Mouse (Mus musculus): ENCODE results near the gene Alpk1.
A peak's percentile ranks its signal among the peaks of the same experiment; 100 is the strongest.

Alpk1 gene

DNA sequence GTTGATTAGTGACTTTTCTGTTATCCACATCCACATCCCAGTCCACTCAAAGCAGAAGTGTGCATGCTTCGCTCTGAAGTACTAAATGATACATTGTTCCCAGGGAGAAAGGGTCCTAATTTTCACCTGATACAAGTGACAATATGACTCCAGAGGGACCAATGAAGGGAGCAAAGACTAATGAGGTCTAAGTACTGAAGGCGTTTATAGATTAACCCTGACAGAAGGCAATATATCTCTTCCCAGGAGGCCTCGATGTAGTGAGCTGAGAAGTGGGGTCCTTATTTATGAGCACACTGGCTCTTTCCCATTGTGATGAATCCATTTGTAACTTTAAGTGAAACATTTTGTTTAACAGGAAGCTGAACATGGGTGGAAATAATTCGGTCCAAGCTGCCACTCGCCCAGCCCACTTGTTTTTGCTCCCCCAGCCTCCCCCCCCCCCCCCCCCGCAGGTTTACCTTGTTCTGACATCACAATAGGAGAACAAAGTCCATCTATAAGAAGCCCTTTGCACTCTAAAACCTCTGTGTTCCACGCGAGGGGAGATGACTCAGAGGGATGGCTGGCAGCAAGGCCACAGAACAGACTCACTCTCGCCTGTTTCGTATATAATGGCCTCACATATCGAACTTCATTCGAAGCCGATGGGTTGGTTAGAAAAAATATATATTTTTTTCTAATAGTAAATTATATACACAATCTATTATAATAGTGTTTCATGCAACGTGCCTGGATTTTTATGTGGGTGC, 36.5 kb downstream of the Alpk1 start:
- DNase-seq (ENCODE audit: low spot score in 2 of 2) = no peak

DNA sequence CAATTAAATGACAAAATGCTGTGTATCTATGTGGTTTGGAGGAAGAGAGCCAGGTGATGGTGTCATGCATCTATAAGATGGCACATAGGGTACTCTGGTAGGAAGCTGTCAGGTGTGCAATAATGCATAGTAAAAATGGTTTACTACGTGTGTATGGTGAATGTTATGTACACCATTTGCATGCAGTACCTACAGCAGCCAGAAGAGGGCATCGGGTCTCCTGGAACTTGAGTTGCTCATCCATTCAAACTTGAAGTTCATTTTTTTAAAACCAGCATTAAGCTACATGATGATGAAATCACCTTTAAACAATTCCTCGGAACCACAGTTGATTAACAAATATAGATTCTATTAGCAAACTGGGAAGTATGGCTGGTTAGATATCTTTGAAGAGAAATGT, 38.9 kb downstream of the Alpk1 start:
- no peak for DNase-seq (ENCODE audit: low spot score in 2 of 2)

DNA sequence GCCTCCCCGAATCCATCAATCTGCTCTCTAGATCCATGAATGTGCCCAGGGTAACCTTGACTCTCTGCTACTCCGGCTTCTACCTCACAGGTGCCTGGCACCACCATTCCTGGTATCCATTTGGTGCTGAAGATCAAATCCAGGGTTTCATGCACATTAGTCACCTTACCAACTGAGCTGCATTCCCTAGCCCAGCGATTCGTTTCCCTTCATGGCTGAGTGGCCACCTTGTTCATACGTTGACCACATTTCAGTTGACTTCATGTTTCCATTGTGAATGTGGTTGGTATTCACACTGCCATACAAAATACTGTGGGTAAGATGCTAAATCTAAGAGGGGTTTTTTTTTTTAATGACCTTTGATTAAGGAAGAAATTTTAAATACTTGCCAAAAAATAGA, 42.5 kb downstream of the Alpk1 start:
- no peak for DNase-seq (ENCODE audit: low spot score in 2 of 2)

- no peak for DNase-seq (ENCODE audit: low spot score in 2 of 2)
Observed at GRCm38 (mm10) chr3:127735395-127735794, 44.9 kb downstream of the Alpk1 start.

DNA sequence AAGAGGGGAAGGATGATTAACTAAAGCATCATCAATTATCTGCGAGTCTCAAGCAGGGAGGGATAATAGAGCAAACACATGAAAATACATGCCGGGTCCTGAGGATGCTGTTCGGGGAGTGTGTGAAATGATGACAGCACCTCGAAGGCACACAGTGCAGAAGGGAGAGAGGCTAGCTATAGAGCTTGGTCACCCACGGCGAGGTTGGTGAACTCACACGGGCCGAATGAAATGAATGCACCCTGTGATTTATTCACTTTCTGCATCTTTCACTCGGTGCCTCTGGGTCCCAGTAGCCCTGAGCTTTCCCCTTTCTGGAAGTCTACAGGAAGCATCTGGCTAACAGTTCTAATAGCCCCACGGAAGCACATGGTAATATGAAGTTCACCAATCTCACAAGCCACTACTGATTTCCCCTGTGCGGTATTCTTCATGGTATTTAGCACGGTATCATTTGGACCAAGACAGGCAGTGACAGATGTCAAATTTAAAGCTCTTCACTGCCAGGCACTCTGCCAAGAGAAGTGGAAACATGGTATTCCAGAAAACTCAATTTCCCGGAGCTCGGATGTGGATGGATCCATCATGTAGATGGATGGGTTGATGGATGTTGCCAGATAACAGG, 50.7 kb downstream of the Alpk1 start:
- DNase-seq (ENCODE audit: low spot score in 2 of 2) = no peak

DNA sequence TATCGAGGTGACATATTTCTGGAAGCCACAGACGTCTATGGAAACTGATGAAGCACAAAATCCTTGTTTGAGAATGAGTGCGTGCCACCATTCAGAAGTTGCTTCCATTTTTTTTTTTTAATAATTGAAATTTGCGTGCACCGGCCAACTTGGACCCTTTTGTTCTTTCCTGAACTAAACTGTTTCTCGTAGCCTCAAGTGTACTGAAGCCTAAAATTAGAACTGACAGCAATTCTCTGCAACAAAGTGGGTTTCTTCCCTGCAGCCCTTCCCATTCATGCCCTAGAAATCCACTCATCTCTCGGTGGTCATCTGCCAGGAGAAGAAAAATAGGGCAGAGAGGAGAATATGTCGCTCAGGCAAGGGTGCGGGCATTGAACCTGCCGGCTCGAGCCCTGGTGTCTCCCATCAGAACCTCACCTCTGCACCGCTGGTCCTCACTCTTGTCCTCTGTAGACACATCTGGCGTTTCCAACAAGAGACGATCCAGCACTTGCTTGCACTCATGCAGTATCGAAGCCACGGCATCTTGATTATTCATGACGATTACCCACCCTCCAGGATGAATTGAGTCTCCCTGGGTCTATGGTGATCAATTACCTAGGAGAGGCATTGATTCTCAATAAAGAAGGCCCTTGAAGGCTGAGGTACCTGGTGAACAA, 51.3 kb downstream of the Alpk1 start:
- DNase-seq (ENCODE audit: low spot score in 2 of 2) = no peak

DNA sequence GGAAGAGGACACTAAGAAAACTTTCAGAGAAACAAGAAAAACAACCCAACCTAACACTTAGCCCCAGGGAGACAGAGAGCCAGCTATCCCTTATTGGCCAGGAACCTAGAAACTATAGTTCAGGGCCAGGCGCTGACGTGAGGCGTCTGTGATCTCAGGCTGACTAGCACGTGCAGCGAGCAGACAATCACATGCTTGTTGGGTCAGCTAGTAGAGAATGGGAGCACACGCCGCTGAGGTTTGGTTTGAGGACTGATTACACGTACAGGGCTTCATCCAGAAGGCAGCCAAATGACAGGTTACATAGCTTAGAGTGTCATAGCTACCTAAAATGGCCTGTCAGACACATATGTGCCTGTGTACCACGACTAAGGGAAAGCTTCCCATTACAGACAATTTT, 52.3 kb downstream of the Alpk1 start:
- DNase-seq (ENCODE audit: low spot score in 2 of 2) = no peak

- no peak for DNase-seq (ENCODE audit: low spot score in 2 of 2)
Observed at GRCm38 (mm10) chr3:127720948-127721347, 59.4 kb downstream of the Alpk1 start.

DNA sequence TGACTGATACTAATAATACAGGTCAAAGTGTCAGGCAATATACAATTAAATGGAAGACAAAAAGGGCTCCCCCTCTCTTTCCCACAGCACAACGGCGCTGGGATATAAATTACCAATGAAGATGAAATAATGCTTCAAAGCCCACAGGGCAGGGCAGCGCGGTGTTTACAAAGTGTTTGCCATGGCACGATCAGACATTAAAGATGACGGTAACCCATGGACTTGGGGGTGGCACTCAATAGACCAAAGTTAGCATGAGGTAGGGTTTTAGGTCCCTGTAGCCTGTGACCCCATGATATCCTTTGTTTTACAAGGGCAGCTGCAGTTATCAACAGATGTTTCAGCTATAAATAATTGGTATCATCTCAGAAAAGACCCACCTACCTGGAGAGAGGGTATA, 60.3 kb downstream of the Alpk1 start:
- DNase-seq (ENCODE audit: low spot score in 2 of 2) = no peak

DNA sequence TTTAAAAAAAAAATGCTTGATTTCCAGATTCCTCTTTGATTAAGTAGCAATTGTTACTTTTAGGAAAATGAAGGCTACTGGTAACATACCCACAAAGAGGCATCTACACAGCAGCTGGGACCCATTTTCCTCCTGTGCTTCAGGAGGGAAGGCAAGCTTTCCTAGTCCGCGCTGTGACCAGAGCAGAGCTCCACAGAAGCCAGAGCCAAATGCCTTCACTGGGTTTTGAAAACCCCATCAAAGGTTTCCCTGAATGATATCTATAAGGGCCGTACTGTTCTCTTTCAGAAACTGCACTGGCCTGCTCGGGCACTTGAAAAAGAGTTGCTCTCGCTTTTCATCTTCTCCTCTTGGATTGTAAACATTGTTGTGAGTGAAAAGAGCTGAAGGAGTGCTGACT, 60.7 kb downstream of the Alpk1 start:
- DNase-seq (ENCODE audit: low spot score in 2 of 2) = no peak

- DNase-seq (ENCODE audit: low spot score in 2 of 2) = no peak
Observed at GRCm38 (mm10) chr3:127716759-127717158, 63.6 kb downstream of the Alpk1 start.

DNA sequence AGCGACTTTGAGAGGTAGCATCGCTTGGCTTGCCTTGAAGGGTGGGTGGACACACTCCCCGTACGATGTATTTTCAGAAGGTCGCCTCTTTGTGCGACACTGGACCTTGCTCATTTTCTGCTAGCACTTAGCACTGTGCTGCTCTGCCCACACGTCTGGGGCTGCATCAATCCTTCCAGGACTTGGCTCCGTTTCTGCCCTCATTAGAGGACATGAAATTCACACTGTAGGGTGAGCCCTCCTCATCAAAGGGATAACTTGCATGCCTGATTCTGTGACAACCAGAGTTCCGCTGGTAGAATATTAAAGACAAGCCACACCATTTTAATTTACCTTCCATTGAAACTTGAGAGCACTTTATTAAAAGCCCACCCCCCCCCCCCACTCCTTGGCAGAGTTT, 67.2 kb downstream of the Alpk1 start:
- no peak for DNase-seq (ENCODE audit: low spot score in 2 of 2)

DNA sequence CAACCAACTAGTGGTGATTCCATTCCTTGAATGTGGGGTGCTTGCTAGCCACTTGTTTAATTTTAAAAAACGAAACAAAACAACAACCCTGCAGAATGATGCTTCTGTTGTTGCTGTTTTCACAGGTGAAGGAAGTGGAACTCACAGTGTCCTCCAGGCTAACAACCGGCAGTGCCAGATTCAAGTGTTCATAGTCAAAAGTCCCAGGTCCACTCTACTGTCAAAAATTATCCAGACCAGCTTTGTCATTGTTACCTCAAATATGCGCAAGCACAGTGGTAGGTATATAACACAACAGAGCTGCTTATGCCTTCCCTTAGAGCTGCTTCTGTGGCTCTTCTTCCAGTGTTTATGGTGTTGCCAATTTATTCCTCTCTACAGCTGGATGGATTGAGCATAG, 68.8 kb downstream of the Alpk1 start:
- DNase-seq (ENCODE audit: low spot score in 2 of 2) = no peak

- DNase-seq (ENCODE audit: low spot score in 2 of 2) = no peak
Observed at GRCm38 (mm10) chr3:127707089-127707485, 73.2 kb downstream of the Alpk1 start.

- no peak for DNase-seq (ENCODE audit: low spot score in 2 of 2)
Observed at GRCm38 (mm10) chr3:127706445-127707088, 73.8 kb downstream of the Alpk1 start.

- DNase-seq (ENCODE audit: low spot score in 2 of 2) = peak; percentile 7 to 21
Observed at GRCm38 (mm10) chr3:127705515-127706444, 74.5 kb downstream of the Alpk1 start.

- DNase-seq (ENCODE audit: low spot score in 2 of 2) = no peak
Observed at GRCm38 (mm10) chr3:127705139-127705514, 75.2 kb downstream of the Alpk1 start.

DNA sequence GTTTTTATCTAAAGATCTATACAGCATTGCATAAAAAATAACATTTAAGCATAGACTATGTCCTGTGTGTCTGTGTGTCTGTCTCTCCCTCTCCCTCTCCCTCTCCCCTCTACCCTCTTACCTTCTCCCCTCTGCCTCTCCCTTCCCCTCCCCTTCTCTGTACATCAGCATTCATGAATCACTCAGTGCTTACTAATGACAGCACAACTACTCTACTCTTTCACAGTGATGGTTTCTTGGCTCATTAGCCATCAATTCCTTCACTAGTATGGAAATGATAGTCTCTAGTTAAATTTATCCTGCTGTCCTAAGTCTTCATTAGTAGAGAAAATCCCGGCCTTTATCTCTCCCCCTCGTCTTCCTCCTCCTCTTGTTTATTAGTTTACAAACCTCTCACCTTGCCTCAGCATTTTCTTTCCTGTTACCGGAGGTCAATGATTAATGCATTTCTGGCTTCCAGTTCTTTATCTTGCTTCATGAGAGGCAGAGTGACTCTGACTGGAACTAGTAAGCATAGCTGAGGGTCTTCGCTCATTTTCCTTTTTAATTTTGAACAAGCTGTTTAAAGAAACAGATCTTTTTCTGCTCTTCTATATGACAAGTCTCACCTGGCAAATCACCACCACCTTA, 79.0 kb downstream of the Alpk1 start:
- no peak for DNase-seq (ENCODE audit: low spot score in 2 of 2)

DNA sequence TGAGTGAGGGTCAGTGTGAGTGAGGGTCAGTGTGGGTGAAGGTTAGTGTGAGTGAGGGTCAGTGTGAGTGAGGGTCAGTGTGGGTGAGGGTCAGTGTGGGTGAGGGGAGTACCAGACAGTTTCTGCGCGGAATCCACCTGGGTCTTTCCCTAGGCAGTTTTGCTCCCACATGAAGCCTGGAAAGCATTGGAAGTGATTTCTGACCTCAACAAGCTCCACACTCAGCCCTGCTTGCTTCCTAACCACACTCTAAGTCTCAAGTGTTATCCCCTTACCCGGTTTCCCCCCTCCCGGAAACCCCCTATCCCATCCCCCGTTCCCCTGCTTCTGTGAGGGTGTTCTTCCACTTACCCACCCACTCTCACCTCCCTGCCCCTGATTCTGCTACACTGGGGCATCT, 81.7 kb downstream of the Alpk1 start:
- no peak for DNase-seq (ENCODE audit: low spot score in 2 of 2)

- no peak for DNase-seq (ENCODE audit: low spot score in 2 of 2)
Observed at GRCm38 (mm10) chr3:127696541-127696940, 83.8 kb downstream of the Alpk1 start.

All from frontal cortex, postnatal 14 days (tissue).